Mouse (Mus musculus): ENCODE data around the gene B4galt2. TPM values are rescaled to one million over a fixed set of nuclear protein-coding genes. Genes with fewer than 3 reads are reported as not detected.

Gene B4galt2
- polyA plus RNA-seq, 1 experiment from 2014 or later: 13.8 TPM

DNA sequence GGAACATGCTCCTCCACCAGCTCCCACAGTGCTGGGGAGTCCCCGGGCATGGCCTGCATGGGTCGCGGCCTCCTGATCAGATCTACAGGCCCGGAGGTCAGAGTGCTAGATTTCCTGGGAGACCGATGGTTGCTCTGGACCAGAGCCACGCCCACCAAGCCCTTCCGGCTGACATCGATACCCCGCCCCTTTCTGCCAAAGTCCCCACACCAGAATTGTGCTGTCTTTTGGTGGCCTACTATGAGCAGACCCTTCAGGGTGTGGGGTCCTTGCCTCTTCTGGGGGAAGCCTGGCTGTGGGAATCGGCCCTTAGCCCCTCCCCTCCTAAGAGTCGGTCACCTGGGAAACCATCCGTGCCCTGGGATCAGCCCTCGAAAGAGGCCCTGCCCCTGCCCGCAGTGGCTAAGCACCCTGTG lies 10.8 kb downstream of the B4galt2 start, which contains the start of gene Ccdc24:
Ccdc24 (minus strand) TSS at position 87 of the 416 bp plus-strand sequence.
- WGBS (ENCODE audit: insufficient replicate concordance): 9% methylated on average over 14 of the region's 14 CpGs

DNA sequence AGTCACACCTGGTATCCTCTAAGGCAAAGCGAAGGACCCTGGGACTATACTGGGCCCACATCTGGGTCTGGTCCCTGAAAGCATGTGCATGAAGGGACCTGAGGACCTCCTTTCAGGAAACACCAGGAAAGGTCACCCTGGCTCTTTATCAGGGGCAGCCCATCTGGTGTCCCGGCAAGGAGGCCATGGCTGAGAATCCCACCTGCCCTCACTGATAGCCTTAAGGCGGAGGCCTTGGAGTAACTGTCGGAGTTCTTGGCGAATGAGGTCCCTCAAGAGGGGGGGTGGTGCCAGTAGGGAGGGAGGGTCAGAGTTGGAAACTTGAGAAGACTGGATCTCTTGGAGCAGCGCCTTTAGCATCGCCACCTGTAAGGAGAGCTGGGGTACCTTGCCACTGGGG lies 11.5 kb downstream of the B4galt2 start:
- H3K4me2 ChIP-seq: peak overlapping the region; percentile 71
- peak; percentile 29; the same call in 1 of the 2 replicates for ATAC-seq (replicated peaks; ENCODE audit: insufficient number of reproducible peaks, low FRiP score, low TSS enrichment)
- no peak overlapping the region for H3K4me3 ChIP-seq (ENCODE audit: low read depth, low read length)
- H3K4me1 ChIP-seq (ENCODE audit: control insufficient read depth, insufficient read depth, low read length): peaks cover 11% of the 10 kb centered on the region
- H3K27me3 ChIP-seq (ENCODE audit: control insufficient read depth, insufficient read depth, low read length): peaks cover 4% of the 10 kb centered on the region; the same call in 1 of the 2 replicates
- no peak overlapping the region for H3K9ac ChIP-seq (ENCODE audit: low read depth, low read length)
- H3K9me3 ChIP-seq (replicated peaks; ENCODE audit: control insufficient read depth, low read length): no peaks in the 10 kb centered on the region
- no peak overlapping the region for H3K27ac ChIP-seq (ENCODE audit: low read depth, low read length)
- no peaks in the 10 kb centered on the region for H3K36me3 ChIP-seq (ENCODE audit: control insufficient read depth, insufficient read depth, low read length)
- 44% methylated on average over 7 of the region's 7 CpGs for WGBS (ENCODE audit: insufficient replicate concordance)

More for the DNA sequence above, 10.8 kb downstream of the B4galt2 start, which contains the start of gene Ccdc24:
- Histone ChIP-seq H3K36me3 (ENCODE audit: control insufficient read depth, insufficient read depth, low read length) (peaks cover 3% of the 10 kb centered on the region; the same call in 1 of the 2 replicates), H3K4me1 (ENCODE audit: control insufficient read depth, insufficient read depth, low read length) (peaks cover 11% of the 10 kb centered on the region), H3K27me3 (ENCODE audit: control insufficient read depth, insufficient read depth, low read length) (peaks cover 4% of the 10 kb centered on the region; the same call in 1 of the 2 replicates), H3K4me3 (ENCODE audit: low read depth, low read length) (peak within 1 kb of the TSS; percentile 34), H3K9me3 (replicated peaks; ENCODE audit: control insufficient read depth, low read length) (no peaks in the 10 kb centered on the region), H3K9ac (ENCODE audit: low read depth, low read length) (peak within 1 kb of the TSS; percentile 39; the same call in 1 of the 2 replicates), H3K4me2 (peak within 1 kb of the TSS; percentile 71), H3K27ac (ENCODE audit: low read depth, low read length) (no peak within 1 kb of the TSS)
- ATAC-seq (replicated peaks; ENCODE audit: insufficient number of reproducible peaks, low FRiP score, low TSS enrichment): peak; percentile 24; the same call in 1 of the 2 replicates

DNA sequence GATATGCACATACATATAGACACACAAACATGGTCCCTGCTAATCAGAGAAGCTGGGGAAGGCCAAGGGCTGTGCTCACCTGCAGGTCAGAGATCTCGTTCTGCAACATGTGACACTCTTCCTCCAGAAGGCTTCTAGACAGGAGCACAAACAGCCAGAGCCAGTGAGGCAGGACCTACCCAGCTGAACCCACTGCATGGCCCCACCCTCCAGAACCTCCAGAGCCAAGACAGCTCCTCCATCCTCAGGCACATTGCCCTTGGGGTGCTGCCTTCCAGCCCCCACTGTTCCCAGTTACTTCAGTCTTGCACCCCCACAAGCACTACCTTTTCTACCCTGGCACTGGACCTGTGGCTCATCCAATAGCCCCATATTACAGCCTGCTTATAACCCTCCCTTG lies 12.8 kb downstream of the B4galt2 start:
- WGBS (ENCODE audit: insufficient replicate concordance): 53% methylated on average over 1 of the region's 1 CpGs
- H3K4me3 ChIP-seq (ENCODE audit: low read depth, low read length): no peak overlapping the region
- no peak for ATAC-seq (replicated peaks; ENCODE audit: insufficient number of reproducible peaks, low FRiP score, low TSS enrichment)
- no peak overlapping the region for H3K27ac ChIP-seq (ENCODE audit: low read depth, low read length)
- H3K9ac ChIP-seq (ENCODE audit: low read depth, low read length): no peak overlapping the region
- H3K27me3 ChIP-seq (ENCODE audit: control insufficient read depth, insufficient read depth, low read length): peaks cover 6% of the 10 kb centered on the region; the same call in 1 of the 2 replicates
- no peak overlapping the region for H3K4me2 ChIP-seq
- peaks cover 11% of the 10 kb centered on the region for H3K4me1 ChIP-seq (ENCODE audit: control insufficient read depth, insufficient read depth, low read length)
- no peaks in the 10 kb centered on the region for H3K9me3 ChIP-seq (replicated peaks; ENCODE audit: control insufficient read depth, low read length)
- H3K36me3 ChIP-seq (ENCODE audit: control insufficient read depth, insufficient read depth, low read length): no peaks in the 10 kb centered on the region

DNA sequence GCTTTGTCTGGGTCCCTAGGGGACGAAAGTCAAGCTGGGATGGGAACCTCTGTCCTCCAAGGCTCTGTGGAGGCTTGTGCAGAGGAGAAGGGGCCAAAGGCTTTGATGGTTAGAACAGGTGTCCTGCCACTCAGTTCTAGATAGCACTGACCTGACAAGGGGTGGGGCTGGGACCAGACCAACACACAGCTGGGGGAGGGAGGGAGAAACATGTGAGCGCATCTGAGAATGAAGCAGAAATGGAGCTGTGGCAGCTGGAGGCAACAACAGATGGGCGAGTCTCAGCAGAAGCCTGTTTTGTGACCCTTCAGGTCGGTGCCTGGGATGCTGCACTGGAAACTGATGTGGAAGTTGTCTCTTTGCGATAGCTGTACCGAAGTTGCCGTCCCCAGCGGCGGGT lies 14.0 kb downstream of the B4galt2 start:
- WGBS (ENCODE audit: insufficient replicate concordance): 75% methylated on average over 9 of the region's 9 CpGs
- ATAC-seq (replicated peaks; ENCODE audit: insufficient number of reproducible peaks, low FRiP score, low TSS enrichment): no peak
- H3K27ac ChIP-seq (ENCODE audit: low read depth, low read length): no peak overlapping the region
- H3K9ac ChIP-seq (ENCODE audit: low read depth, low read length): no peak overlapping the region
- no peak overlapping the region for H3K4me2 ChIP-seq
- no peak overlapping the region for H3K4me3 ChIP-seq (ENCODE audit: low read depth, low read length)
- peaks cover 11% of the 10 kb centered on the region for H3K4me1 ChIP-seq (ENCODE audit: control insufficient read depth, insufficient read depth, low read length)
- no peaks in the 10 kb centered on the region for H3K36me3 ChIP-seq (ENCODE audit: control insufficient read depth, insufficient read depth, low read length)
- peaks cover 6% of the 10 kb centered on the region; the same call in 1 of the 2 replicates for H3K27me3 ChIP-seq (ENCODE audit: control insufficient read depth, insufficient read depth, low read length)
- H3K9me3 ChIP-seq (replicated peaks; ENCODE audit: control insufficient read depth, low read length): no peaks in the 10 kb centered on the region

DNA sequence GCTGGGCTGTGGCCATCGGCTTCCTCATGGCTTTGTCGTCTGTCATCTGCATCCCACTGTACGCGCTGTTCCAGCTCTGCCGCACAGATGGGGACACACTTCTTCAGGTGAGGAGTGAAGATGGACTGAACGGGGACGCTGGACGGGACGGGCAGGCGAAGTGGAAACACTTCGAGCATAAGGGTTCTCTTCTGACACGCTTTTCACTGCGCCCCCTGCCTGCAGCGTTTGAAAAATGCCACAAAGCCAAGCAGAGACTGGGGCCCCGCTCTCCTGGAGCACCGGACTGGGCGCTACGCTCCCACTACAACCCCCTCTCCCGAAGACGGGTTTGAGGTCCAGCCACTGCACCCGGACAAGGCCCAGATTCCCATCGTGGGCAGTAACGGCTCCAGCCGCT lies 15.5 kb downstream of the B4galt2 start:
- Histone ChIP-seq H3K4me1 (ENCODE audit: control insufficient read depth, insufficient read depth, low read length) (peaks cover 11% of the 10 kb centered on the region), H3K36me3 (ENCODE audit: control insufficient read depth, insufficient read depth, low read length) (no peaks in the 10 kb centered on the region), H3K27me3 (ENCODE audit: control insufficient read depth, insufficient read depth, low read length) (peaks cover 6% of the 10 kb centered on the region; the same call in 1 of the 2 replicates), H3K4me2 (peak overlapping the region; percentile 48), H3K4me3 (ENCODE audit: low read depth, low read length) (no peak overlapping the region), H3K9ac (ENCODE audit: low read depth, low read length) (0 out of 2 replicates have a peak overlapping the region, but pooled peaks have one; percentile 18), H3K27ac (ENCODE audit: low read depth, low read length) (no peak overlapping the region), H3K9me3 (replicated peaks; ENCODE audit: control insufficient read depth, low read length) (no peaks in the 10 kb centered on the region)
- no peak for ATAC-seq (replicated peaks; ENCODE audit: insufficient number of reproducible peaks, low FRiP score, low TSS enrichment)
- WGBS (ENCODE audit: insufficient replicate concordance): 17% methylated on average over 24 of the region's 24 CpGs

DNA sequence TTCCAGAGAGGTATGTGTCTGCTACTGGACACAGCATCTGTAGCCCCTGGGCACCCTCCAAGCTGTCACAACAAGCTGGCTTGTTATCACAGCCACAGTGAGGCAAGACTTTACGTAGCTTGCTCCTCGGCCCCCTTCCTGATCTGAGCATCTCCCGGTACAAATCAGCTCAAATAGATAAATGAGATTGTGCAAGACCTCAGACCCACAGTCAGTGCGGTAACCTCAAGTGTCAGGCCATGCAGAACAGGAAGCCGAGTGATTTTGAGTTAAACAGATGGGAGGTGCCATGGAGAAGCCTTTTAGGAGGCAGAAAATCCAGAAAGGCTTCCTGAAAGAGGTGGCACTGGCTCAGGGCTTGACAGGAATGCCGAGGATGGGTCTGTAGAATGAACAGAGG lies 16.3 kb downstream of the B4galt2 start:
- ATAC-seq (replicated peaks; ENCODE audit: insufficient number of reproducible peaks, low FRiP score, low TSS enrichment): no peak
- Histone ChIP-seq H3K4me2 (no peak overlapping the region), H3K27me3 (ENCODE audit: control insufficient read depth, insufficient read depth, low read length) (peaks cover 6% of the 10 kb centered on the region; the same call in 1 of the 2 replicates), H3K4me3 (ENCODE audit: low read depth, low read length) (no peak overlapping the region), H3K9ac (ENCODE audit: low read depth, low read length) (no peak overlapping the region), H3K9me3 (replicated peaks; ENCODE audit: control insufficient read depth, low read length) (no peaks in the 10 kb centered on the region), H3K27ac (ENCODE audit: low read depth, low read length) (no peak overlapping the region), H3K36me3 (ENCODE audit: control insufficient read depth, insufficient read depth, low read length) (no peaks in the 10 kb centered on the region), H3K4me1 (ENCODE audit: control insufficient read depth, insufficient read depth, low read length) (peaks cover 3% of the 10 kb centered on the region; the same call in 1 of the 2 replicates)
- WGBS (ENCODE audit: insufficient replicate concordance): 59% methylated on average over 6 of the region's 6 CpGs

DNA sequence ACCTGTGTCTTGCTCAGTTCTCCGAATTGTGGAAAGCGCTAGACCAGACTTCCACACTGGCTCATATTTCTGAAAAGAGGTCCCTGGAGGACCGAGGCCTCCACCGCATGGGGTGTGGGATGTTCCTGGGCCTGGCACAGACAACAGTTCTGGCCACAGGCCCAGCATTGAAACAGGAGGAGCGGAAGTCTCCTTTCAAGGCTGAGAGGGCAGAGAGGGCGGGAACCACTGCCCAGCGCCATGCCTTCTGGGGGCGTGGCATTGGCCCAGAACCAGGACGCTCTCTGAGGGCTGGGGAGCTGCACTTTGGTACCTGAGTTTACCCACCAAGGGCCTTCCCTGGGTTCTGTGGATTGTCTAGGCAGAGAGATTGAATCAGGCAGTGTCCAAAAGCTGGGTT lies 17.2 kb downstream of the B4galt2 start:
- Histone ChIP-seq H3K4me2 (no peak overlapping the region), H3K4me1 (ENCODE audit: control insufficient read depth, insufficient read depth, low read length) (peaks cover 3% of the 10 kb centered on the region; the same call in 1 of the 2 replicates), H3K27ac (ENCODE audit: low read depth, low read length) (no peak overlapping the region), H3K4me3 (ENCODE audit: low read depth, low read length) (no peak overlapping the region), H3K27me3 (ENCODE audit: control insufficient read depth, insufficient read depth, low read length) (peaks cover 6% of the 10 kb centered on the region; the same call in 1 of the 2 replicates), H3K9ac (ENCODE audit: low read depth, low read length) (no peak overlapping the region), H3K36me3 (ENCODE audit: control insufficient read depth, insufficient read depth, low read length) (no peaks in the 10 kb centered on the region), H3K9me3 (replicated peaks; ENCODE audit: control insufficient read depth, low read length) (no peaks in the 10 kb centered on the region)
- no peak for ATAC-seq (replicated peaks; ENCODE audit: insufficient number of reproducible peaks, low FRiP score, low TSS enrichment)
- 66% methylated on average over 9 of the region's 9 CpGs for WGBS (ENCODE audit: insufficient replicate concordance)

DNA sequence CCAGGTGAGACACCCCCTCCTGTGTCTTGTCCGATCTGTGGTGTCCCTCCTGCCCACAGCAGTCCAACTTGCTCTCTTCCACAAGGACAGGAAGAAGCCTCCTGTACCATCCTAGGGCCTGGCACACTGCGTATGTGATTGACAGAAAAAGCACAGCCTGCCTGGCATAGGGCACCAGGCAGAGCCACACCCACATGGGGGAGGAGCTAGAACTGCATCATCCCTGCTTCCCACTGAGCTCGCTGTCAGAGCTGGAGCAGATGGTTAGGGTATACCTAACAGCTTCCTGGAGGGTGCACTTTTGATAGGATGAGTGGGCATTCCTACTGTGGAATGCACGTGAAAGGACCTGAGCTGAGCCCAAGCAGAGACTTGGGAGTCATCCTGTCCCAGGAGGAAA lies 20.5 kb downstream of the B4galt2 start:
- ATAC-seq (replicated peaks; ENCODE audit: insufficient number of reproducible peaks, low FRiP score, low TSS enrichment): 0 out of 2 replicates have a peak, but pooled peaks have one; percentile 40
- 39% methylated on average over 4 of the region's 4 CpGs for WGBS (ENCODE audit: insufficient replicate concordance)

DNA sequence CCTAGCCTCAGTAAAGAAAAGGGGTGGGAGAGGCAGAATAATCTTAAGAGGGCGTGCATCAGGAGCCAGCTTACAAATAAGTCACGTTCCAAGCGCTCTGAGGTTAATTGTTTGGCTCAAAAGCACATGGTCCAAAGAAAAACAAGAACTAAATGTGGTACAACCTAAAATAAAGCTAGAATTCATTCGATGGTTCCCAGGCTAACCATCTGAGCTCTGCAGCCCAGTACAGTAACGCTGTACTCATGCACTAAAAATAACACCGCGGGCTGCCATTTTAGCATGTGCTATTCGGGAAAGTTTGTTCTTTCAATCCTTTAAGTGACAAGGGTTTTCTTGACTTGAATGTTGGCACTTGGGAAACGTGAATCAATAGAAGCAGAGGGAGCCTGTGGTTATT lies 22.7 kb downstream of the B4galt2 start:
- H3K4me3 ChIP-seq (ENCODE audit: low read depth, low read length): no peak overlapping the region
- ATAC-seq (replicated peaks; ENCODE audit: insufficient number of reproducible peaks, low FRiP score, low TSS enrichment): no peak
- H3K27me3 ChIP-seq (ENCODE audit: control insufficient read depth, insufficient read depth, low read length): no peaks in the 10 kb centered on the region; the same call in 1 of the 2 replicates
- no peak overlapping the region for H3K4me2 ChIP-seq
- H3K9ac ChIP-seq (ENCODE audit: low read depth, low read length): no peak overlapping the region
- no peaks in the 10 kb centered on the region for H3K36me3 ChIP-seq (ENCODE audit: control insufficient read depth, insufficient read depth, low read length)
- H3K27ac ChIP-seq (ENCODE audit: low read depth, low read length): no peak overlapping the region
- H3K4me1 ChIP-seq (ENCODE audit: control insufficient read depth, insufficient read depth, low read length): 0 out of 2 replicates have a peak, but pooled peaks cover 3% of the 10 kb centered on the region
- WGBS (ENCODE audit: insufficient replicate concordance): 83% methylated on average over 9 of the region's 9 CpGs
- no peaks in the 10 kb centered on the region for H3K9me3 ChIP-seq (replicated peaks; ENCODE audit: control insufficient read depth, low read length)

More for the DNA sequence above, 20.5 kb downstream of the B4galt2 start:
- H3K4me3 ChIP-seq (ENCODE audit: low read depth, low read length): no peak overlapping the region
- H3K4me1 ChIP-seq (ENCODE audit: control insufficient read depth, insufficient read depth, low read length): peaks cover 3% of the 10 kb centered on the region; the same call in 1 of the 2 replicates
- no peak overlapping the region for H3K9ac ChIP-seq (ENCODE audit: low read depth, low read length)
- no peaks in the 10 kb centered on the region for H3K36me3 ChIP-seq (ENCODE audit: control insufficient read depth, insufficient read depth, low read length)
- H3K27me3 ChIP-seq (ENCODE audit: control insufficient read depth, insufficient read depth, low read length): peaks cover 2% of the 10 kb centered on the region; the same call in 1 of the 2 replicates
- H3K27ac ChIP-seq (ENCODE audit: low read depth, low read length): no peak overlapping the region
- H3K4me2 ChIP-seq: no peak overlapping the region
- H3K9me3 ChIP-seq (replicated peaks; ENCODE audit: control insufficient read depth, low read length): no peaks in the 10 kb centered on the region

Measured in heart, embryonic 11.5 days (tissue).